Mouse (Mus musculus) erythroblast, embryonic 14.5 days (primary cell): Measurements from ENCODE around the gene Zc3h14.

Experiments used
- GATA1 ChIP-seq: IDR thresholded peaks from 2 replicates; pipeline ENCODE4 v1.6.1; 2012; ENCODE audit warnings: low read length, inconsistent platforms, mixed read lengths
- TAL1 ChIP-seq: IDR thresholded peaks from 3 replicates; pipeline ENCODE4 v1.6.1; 2012; ENCODE audit warnings: low read length, inconsistent platforms, mixed read lengths

GRCm38 (mm10) chr12:98747380-98747753 is 603 bp downstream of the Zc3h14 start:
- TF ChIP-seq TAL1 (no peak), GATA1 (no peak)
